Mouse (Mus musculus): ENCODE results near the gene Gm4881.

The Gm4881 gene

DNA sequence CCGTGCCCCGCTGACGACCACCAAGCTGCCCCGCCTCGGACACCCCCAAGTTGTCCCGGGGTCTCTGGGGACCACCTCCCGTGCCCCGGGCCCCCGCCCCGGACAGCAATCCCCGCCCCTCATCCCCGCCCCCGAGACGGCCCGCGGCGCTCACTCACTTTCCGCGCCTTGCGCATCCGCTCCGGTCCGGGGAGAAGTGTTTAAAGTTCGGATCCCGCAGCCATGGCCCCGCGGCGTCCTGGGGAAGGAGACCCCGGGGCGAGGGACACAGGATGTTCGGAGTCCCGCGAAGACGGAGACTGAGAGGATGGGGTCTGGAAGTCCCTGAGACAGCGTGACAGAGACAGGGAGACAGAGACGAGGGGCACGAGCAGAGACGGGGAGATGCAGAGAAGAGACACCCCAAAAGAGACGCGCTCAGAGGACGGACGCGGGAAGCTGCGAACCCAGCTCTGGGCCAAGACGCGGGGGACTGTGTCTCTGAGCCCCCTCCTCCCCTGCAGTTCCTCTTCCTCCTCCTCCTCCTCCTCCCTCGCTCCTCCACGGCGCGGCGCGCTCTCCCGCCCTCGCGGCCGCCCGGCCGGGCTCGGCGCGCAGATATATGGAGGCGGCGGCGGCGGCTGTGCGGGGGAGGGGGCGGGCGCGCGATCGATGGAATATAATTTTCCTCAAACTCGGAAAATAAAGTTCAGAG, at the start of gene Gm4881:
Gene Gm4881, minus strand, starts transcription at position 238 of the 694 bp plus-strand sequence.
- no peak for DNase-seq (ENCODE audit: low spot score in 2 of 2)

DNA sequence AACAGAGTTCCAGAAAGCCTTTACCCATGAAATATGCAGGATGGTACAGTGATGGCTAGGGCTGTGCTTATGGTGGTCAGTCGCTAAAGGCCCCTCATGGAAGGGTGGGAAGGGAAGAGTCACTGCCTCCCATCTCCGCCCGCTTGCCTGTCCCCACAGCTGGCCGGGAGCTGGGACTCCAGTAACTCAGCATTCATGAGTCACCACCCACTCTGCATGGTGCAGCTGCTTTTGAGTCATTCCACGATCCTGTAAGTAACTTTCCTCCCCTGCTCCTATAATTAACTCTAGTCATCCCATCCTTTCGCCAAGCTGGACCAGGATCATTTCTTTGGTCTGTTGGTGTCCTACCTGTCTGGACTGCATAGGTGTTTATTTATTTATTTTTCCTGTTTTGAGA, 48.8 kb upstream of the Gm4881 start:
- DNase-seq (ENCODE audit: low spot score in 2 of 2), result no peak

DNA sequence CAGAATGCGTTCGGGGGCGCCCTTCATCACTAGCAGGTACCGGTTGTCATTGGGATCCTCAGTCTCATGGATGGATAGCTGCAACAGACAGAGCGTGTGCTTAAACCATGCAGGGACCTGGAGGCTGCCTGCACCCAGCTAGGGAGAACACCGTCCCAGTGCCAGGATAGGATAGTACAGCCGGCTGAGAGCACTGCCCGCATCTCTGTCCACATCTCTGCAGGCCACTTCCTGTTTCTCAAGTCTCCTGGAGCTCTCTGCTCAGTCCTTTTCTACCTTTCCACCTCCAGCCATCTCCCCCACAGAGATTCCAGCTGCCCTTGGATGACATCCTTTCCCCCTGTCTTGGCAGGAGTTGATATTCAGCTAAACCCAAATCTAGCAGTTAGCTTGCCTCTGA, 46.2 kb upstream of the Gm4881 start:
- no peak for DNase-seq (ENCODE audit: low spot score in 2 of 2)

DNA sequence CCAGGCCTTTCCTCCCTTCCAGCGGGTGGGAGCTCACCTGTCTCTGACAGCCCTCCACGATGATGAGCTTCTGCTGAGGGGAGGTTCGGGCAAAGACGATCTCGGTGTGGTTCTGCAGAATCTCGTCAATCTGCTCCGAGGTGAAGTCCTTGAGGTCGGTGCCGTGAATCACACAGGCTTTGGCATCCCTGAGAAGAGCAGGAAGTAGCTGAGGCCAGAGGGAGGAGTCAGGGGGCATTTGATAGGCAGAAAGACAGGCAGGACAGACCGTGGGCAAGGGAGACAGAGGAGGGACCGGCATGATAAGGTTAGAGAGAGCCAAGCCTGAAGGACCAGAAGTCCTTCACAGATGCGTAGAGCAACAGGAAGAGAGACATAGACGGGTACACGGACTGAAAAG, 43.6 kb upstream of the Gm4881 start:
- DNase-seq (ENCODE audit: low spot score in 2 of 2), result no peak

DNA sequence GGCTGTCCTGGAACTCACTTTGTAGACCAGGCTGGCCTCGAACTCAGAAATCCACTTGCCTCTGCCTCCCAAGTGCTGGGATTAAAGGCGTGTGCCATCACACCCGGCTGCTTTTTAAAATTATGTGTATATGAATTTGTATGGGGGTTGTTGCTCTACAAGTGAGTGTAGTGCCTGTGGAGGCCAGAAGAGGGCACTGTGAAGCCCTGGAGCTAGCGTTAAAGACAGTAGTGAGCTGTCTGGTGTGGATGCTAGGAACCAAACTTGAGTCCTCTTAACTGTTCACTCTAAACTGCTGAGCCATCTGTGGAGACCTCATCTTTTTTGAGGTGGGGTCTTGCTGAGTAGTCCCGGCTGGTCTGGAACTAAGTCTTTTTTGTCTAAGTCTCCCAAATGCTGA, 41.5 kb upstream of the Gm4881 start:
- no peak for DNase-seq (ENCODE audit: low spot score in 2 of 2)

DNA sequence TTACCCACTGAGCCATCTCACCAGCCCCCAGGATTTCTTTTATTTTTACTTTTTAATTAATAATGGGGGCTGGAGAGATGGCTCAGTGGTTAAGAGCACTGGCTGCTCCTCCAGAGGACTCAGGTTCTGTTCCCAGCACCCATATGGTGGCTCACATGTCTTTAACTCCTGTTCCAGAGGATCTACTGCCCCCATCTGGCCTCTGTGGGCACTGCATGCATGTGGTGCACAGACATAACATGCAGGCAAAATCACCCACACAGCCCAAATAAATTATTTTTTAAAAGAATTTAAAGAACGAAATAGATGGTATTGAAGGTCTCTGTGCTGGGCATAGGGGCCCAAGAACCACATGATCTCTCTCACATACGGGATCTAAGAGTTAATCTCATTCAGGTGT, 40.0 kb upstream of the Gm4881 start:
- no peak for DNase-seq (ENCODE audit: low spot score in 2 of 2)

DNA sequence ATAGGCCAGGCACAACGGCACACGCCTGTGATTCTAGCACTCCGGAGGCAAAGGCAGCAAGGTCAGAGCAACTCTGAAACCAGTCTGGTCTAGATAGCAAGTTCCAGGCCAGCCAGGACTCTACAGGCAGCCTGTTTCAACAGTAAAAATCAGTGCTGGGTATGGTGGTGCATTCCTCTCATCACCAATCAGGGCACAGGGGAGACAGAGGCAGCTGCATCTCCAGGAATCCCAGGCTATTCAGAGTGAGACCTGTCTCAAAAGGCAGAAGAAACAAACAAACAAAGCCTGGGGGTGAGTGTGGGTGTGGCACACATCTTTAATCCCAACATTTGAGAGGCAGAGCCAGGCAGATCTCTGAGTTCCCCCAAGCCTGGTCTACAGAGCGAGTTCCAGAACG, 39.1 kb upstream of the Gm4881 start:
- no peak for DNase-seq (ENCODE audit: low spot score in 2 of 2)

DNA sequence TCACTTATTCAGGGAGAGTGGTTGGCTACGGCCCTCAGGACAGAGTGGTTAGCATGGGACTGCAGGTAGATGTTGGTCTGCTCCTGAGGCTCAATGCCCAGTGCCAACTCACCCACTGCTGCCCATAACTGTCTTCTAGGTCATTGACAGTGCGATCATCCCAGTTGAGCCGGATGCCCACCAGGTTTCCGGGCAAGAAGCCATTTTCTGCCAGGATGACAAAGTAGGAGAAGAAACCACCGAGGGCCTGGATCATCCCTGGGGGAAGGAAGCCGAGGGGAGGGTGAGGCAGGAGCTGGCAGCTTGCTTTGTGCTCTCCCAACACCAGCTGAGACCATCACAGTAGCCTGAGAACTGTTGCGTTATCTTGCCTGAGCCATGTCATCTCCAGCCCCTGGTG, 36.1 kb upstream of the Gm4881 start:
- no peak for DNase-seq (ENCODE audit: low spot score in 2 of 2)

DNA sequence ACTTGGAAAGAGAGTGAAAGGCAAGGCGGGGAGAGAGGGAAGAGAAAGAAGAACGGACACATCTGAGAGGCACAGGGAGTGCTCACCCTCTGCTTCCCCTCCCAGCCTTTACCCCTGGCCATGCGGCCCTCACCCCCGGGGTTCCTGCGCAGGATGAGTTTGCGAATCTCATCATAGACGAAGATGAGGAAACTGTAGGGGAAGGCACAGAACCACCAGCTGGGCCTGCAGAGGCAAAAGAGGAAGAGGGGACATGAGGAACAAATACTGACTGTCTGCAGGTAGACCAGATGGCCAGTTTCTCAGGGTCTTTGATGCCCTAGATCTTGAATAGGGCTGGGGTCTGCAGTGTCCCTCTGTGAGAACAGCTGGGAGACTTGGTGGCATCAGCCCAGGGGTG, 34.5 kb upstream of the Gm4881 start:
- DNase-seq (ENCODE audit: low spot score in 2 of 2), result no peak

DNA sequence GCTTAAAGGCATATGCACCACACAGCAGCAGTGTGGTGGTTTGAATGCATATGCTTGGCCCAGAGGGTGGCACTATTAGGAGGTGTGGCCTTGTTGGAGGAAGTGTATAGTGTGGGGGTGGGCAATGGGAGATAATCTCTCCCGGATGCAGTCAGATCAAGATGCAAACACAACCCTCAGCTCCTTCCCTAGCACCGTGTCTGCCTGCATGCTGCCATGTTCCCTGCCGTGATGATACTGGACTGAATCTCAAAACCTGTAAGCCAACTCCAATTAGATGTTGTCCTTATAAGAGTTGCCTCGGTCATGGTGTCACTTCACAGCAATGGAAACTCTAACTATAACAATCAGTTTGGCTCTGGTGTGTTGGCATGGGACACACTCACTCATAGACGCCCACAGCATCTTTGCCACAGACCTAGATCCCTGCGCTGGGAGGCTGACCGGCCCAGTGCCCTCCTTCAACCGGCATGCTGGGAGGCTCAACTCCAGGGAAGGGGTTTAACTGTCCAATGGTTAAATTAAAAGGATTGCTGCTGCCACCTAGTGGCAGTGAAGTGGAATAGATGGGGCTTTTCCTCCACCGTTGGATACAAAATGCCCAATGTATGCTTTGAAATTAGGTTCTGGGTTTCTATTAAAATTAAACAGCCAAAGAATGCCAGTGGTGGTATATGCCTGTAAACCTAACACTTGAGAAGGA, 30.8 kb upstream of the Gm4881 start:
- peak in 1 of 2 experiments; percentile 37 for DNase-seq (ENCODE audit: low spot score in 2 of 2)

DNA sequence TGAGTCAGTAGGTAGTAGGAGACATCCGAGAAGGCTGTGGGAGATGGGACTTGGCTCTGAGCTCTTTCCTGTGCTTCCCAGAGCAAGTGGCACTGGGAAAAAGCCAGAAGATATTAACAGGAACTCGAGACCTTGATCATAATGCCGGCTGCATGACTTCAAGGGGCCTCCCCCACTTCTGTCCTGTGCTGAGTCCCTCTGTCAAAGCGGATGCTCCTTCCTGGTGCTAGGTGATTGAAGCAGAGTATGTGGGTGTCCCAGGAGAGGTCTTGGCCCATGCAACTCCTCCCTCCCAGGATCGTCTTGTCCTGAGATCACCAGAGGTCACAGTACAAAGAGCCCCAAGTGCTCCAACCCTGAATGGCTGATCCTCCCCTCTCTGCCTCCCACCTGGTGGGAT, 29.6 kb upstream of the Gm4881 start:
- no peak for DNase-seq (ENCODE audit: low spot score in 2 of 2)

DNA sequence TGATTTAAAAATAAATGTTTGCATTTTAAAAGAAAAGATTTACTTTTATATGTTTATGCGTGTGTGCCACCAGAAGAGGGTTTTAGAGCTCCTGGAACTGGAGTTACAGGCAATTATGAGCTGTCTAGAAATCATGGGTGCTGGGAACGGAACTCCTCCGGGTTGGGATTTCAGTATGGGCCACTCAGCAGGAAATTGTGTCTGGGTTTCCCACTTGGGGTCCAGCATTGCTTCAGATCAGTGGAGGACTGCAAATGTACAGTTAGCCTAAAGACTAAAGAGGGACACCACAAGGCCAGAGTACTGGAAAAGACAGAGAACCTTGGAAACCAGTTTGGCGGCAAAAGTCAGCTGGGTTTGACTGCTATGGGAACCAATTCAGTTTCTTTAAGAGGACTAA, 28.9 kb upstream of the Gm4881 start:
- DNase-seq (ENCODE audit: low spot score in 2 of 2), result no peak

DNA sequence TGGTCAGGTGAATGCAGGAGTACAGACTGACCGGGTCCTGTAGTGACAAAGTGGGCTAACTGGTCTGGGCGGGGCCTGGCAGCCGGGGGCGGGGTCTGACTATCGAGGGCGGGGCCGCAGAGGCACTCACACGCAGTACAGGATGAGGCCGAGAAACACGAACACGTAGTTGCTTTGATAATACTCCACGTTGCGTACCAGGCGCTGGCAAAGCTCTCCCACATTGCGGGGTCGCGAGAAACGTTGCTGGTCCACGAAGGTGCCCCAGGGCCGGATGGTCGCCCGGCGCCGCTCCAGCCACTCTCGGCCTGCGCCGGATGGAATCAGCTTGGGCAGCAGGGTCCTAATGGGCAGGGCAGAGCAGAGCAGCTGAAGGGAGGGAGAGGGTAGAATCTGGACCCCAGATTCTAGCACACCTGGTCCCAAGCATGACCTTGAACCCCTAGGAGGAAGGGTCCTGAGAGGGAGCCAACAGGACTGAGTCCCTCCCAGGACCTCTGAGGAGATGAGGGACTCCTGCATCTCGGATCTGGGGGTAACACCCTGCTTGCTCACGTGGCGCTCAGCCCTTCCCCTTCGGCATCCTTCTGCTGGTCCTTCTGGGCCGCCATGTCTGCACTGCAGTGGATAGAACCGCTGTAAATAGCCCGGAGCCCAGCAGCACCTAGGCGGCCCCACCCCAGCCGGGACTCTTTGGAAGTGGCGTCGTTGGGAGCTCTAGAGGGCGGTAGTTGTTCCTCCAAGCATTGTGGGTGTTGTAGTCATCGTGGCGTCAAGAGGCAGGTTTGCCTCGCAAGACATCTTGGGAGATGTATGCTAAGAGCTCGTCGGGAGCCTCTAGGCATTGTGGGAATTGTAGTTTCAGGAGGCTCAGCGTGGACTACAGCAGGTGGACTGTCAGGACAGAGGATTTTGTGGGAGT, 27.9 kb upstream of the Gm4881 start, which contains the start of gene Rabac1:
Gene Rabac1, minus strand, starts transcription at position 783 of the 922 bp plus-strand sequence.
- peak; percentile 81 to 86 for DNase-seq (ENCODE audit: low spot score in 2 of 2)

DNA sequence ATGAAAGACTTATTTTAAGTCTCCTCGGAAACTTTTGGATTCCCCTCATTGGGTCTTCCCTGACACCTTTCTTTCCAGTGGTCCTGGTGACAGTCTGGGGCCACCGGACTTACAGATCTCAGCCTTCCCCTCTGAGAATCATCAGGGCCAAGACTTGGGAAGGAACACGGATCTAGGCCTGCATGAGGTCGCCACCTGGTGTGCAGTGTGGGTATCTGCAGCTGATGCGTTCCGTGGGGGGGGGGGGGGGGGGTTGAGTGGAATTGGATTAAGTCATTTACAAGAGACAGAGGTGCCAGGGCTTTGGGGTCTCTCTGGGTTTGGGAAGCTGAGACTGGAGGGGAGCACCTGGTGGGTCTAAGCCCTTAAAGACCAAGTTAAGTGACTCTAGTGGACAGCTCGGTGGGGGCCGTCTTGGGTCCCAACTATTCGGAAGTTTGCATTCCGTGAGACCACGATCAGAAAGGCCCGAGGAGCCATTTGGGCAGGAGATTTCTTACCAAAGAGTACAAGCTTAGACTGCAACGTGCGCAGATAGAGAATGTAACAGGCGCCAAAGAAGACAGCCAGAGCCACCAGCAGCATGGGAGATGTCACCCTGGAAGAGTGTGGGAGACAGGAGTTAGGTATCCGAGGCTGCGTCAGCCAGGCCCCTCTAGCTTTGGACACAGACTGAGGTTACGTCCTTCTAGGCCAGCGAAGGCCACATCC, 27.1 kb upstream of the Gm4881 start:
- peak; percentile 36 to 41 for DNase-seq (ENCODE audit: low spot score in 2 of 2)

DNA sequence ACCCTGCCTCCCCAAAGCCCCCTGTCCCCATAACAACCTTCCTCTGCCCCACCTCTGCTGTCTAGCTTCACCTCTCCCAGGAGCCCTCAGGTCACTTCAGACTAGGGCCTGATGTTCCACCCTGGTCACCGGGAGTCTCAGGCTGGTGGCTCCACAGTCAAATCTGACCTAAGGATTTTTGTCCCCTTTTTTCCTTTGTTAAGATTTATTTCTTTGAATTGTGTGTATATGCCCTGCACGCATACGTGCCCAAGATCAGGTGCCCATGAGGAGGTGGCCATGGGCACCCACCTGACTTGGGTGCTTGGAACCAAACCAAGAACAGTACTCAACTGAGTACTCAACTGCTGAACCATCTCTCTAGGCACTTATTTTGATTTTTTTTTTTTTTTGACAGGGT, 26.0 kb upstream of the Gm4881 start:
- no peak for DNase-seq (ENCODE audit: low spot score in 2 of 2)

DNA sequence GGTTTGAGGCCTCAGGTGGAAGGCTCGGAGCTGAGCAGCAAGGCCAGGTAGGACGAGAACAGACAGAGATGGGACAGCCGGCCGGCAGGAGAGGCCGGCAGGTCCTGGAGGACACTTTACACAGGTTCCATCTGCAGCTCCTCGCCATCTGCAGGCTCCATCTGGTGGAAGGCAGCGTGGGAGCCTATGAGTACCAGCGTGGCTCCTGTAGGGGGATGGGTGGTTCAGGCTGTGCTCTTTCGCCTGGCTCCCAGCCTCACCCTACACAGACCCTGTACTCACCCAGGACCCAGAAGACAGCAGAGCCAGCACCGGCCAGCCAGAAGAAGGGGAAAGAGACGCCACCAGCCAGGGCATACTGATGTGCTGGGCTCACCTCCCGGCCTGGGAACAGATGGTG, 25.5 kb upstream of the Gm4881 start:
- DNase-seq (ENCODE audit: low spot score in 2 of 2), result no peak

DNA sequence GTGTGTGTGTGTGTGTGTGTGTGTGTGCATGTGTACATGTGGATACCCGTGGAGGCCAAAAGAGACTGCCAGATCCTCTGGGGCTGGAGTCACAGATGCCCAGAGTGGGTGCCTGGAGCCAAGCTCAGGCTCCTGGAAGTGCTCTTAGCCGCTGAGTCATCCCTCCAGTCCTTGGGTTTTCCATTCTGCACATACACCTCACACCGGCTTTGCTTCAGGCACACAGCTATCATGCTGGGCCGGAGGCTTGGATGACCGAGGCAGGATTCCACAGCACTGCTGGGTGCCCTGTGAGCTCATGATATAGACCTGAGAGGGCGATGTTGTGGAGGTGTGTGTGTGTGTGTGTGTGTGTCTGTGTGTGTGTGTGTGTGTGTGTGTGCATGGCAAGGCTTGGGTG, 24.2 kb upstream of the Gm4881 start:
- no peak for DNase-seq (ENCODE audit: low spot score in 2 of 2)

DNA sequence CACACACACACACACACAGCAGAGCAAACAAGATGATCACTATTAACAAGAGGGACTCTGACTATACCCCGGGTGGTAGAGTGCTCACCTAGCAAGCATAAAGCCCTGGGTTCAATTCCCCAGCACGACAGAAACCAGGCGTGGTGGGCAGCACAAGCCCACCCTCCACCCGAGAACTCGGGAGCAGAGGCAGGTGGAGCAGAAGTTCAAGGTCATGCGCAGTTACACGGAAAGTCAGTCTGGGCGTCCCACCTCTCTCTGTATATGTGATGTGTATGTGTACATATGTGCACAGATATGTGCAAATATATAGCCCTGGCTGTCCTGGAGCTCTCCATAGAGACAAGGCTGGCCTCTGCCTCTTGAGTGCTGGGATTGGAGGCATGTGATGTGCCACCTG, 23.7 kb upstream of the Gm4881 start:
- DNase-seq (ENCODE audit: low spot score in 2 of 2), result no peak

DNA sequence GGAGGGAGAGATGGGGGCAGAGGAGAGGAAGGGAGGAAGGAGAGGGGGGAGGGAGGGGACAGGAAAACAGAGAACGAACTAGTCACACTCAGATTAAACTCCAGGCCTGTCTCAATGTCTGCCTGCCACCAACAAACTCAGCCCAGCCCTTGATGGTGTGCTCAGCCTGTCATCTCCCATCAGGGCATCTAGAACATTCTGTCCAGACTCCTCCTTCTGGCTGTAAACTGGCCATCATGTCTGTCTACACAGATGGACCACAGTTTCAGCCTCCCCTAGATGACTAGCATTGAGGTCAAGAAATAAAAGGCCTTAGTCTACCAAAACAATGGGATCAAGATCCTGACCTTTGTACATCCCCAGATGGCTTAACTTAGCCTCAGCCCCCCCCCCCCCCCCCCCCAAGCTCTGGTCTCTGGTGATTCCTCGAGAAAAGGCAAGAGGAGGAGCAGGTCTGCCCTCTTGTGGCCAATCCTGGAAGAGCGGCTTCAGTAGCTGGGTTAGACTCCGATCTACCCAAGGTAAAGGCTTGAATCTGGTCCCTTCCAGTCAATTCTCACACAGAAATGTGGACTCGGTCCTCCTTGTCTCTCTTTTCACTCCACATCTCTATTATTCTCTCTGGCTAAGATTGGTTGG, 20.7 kb upstream of the Gm4881 start:
- DNase-seq (ENCODE audit: low spot score in 2 of 2), result peak; percentile 53 to 84

DNA sequence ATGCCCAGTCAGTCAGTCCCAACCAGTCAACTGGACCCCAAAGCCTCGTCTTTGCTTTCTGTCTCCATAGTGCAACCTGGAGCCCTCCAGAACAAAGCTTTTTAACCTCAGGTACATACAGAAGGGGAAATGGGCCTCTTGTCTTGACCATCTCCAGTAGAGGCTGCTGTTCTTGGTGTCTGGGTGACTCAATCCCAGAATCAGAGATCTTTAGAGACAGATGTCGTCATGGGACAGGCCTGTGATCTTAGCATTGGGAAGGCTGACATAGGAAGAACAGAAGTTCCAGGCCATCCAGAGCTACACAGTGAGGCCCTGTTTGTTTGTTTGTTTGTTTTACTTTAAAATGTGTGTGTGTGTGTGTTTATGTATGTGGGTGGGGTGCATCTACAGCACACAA, 20.0 kb upstream of the Gm4881 start:
- DNase-seq (ENCODE audit: low spot score in 2 of 2), result no peak

DNA sequence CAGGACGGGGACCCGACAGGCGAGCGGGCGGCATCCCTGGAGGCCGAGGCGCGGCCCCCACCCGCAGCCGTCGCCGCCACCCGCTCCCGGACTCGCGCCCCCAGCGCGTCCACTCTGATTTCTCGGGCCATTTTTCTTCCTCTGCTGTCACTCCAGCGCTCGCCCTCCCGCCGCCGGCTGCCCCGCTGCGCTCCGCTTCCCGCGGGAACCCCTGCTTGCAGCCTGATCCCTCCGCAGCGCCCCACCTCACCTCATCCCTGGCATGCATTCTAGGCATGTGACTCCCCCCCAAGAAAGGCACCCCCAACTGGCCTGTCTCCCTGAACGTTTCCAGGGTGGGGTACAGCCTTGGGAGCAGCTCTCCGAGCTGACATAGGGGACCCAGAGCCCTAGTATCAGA, 10.9 kb upstream of the Gm4881 start:
- DNase-seq (ENCODE audit: low spot score in 2 of 2), result no peak

Data from thymus, postnatal 10 days (tissue).